Mouse (Mus musculus) forebrain, embryonic 11.5 days (tissue): Measurements from ENCODE around the gene Zdhhc23. TPM values are rescaled to one million over a fixed set of nuclear protein-coding genes. Genes with fewer than 3 reads are reported as not detected.

ENCODE experiments used
- ATAC-seq: fragments of 200-750 bp; cut with Nextera tagmentation; replicated peaks from 2 replicates; pipeline ENCODE4 v1.8.0; 2017; ENCODE audit warnings: moderate TSS enrichment; ENCODE audit not compliant: low FRiP score
- DNase-seq: peaks from one replicate; pipeline ENCODE4 v3.0.0-alpha.2; 2017; ENCODE audit warnings: low spot score
- H3K27ac ChIP-seq: fragments of 300-500 bp; sonication (generic); 2 replicates; pipeline ENCODE4 v1.5.1; 2014; ENCODE audit warnings: low read depth, low read length
- H3K27me3 ChIP-seq: fragments of 300-500 bp; sonication (generic); 2 replicates; pipeline ENCODE4 v1.6.1; 2014; ENCODE audit warnings: mild to moderate bottlenecking, low read length, mixed read lengths; ENCODE audit not compliant: control insufficient read depth, insufficient read depth
- H3K36me3 ChIP-seq: fragments of 300-500 bp; sonication (generic); 2 replicates; pipeline ENCODE4 v1.6.1; 2014; ENCODE audit warnings: mild to moderate bottlenecking, low read length, moderate library complexity, mixed read lengths; ENCODE audit not compliant: control insufficient read depth, insufficient read depth
- H3K4me1 ChIP-seq: fragments of 300-500 bp; sonication (generic); replicated peaks from 2 replicates; pipeline ENCODE4 v1.6.1; 2014; ENCODE audit warnings: low read length, mixed read lengths; ENCODE audit not compliant: control insufficient read depth, insufficient read depth
- H3K4me2 ChIP-seq: fragments of 300-500 bp; sonication (generic); 2 replicates; pipeline ENCODE4 v1.6.1; 2014; ENCODE audit warnings: low read depth, mild to moderate bottlenecking, low read length, moderate library complexity, mixed read lengths; ENCODE audit not compliant: severe bottlenecking
- H3K4me3 ChIP-seq: fragments of 300-500 bp; sonication (generic); 2 replicates; pipeline ENCODE4 v1.5.1; 2014; ENCODE audit warnings: low read depth, low read length
- H3K9ac ChIP-seq: fragments of 300-500 bp; sonication (generic); 2 replicates; pipeline ENCODE4 v1.6.1; 2014; ENCODE audit warnings: low read length
- H3K9me3 ChIP-seq: fragments of 300-500 bp; sonication (generic); 2 replicates; pipeline ENCODE4 v1.6.1; 2016; ENCODE audit warnings: low read length, mixed read lengths; ENCODE audit not compliant: control insufficient read depth
- WGBS: fragments of 180-500 bp; shearing (Covaris S2); extraction: QIAGEN DNeasy Blood & Tissue Kit; methylation state at CpG from one replicate; pipeline ENCODE4 v1.1.7; 2014; 5-methylcytosine and 5-hydroxymethylcytosine counted together
- microRNA-seq: library from miRNA; unstranded; fragments of <30 nt; microRNA quantifications from one replicate; pipeline ENCODE4, GENCODE M21; 2016; ENCODE audit not compliant: insufficient number of aligned reads
- polyA plus RNA-seq: library from polyadenylated mRNA; unstranded; fragments of >200 nt; fragmentation: Nextera tagmentation; extraction: Ambion mirVana; gene quantifications from 2 replicates; pipeline ENCODE4 v1.2.1, GENCODE M21; 2014

Zdhhc23 gene
- polyA plus RNA-seq, 1 experiment from 2014 or later, result 0.86 TPM

DNA sequence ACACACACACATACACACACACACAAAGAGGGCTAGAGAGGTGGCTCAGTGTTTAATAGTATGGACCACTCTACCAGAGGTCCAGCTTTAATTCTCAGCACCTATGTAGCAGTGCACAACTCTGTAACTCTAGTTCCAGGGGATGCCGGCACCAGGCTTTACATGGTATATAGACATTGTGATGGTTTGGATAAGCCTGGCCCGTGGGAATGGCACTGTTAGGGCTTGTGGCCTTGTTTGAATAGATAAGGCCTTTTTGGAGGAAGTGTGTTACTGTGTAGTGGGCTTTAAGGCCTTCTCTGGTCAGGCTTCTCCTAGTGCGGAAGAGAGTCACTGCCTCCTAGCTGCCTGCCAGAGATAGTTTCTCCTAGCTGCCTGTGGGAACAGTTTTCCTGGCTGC, 60.7 kb downstream of the Zdhhc23 start:
- Histone ChIP-seq H3K27ac (no peak overlapping the region), H3K4me2 (no peak overlapping the region), H3K9me3 (no peaks in the 10 kb centered on the region), H3K27me3 (no peaks in the 10 kb centered on the region), H3K9ac (no peak overlapping the region), H3K4me1 (no peaks in the 10 kb centered on the region), H3K36me3 (no peaks in the 10 kb centered on the region), H3K4me3 (no peak overlapping the region)
- ATAC-seq (no peak), DNase-seq (no peak)
- 86% methylated on average over 3 of the region's 3 CpGs for WGBS

Small RNAs within 50 kb of the gene (microRNA-seq; reads per million reads assigned to microRNA genes)
- not detected for gene Mir3470b

Other genes with a start within 250 kb of the Zdhhc23 start
- gene Drd3, start 225.8 kb downstream of the Zdhhc23 start, polyA plus RNA-seq, result 0.11 and 0.19 TPM in 2 replicates
- gene Ccdc191, start 90.0 kb downstream of the Zdhhc23 start, polyA plus RNA-seq, result 15.9 and 17.8 TPM in 2 replicates
- gene Qtrt2, start 53.0 kb downstream of the Zdhhc23 start, polyA plus RNA-seq, result 47.4 and 49.2 TPM in 2 replicates
- 3.1 and 3.5 TPM in 2 replicates for gene Gramd1c, start 83.6 kb upstream of the Zdhhc23 start, polyA plus RNA-seq
- 61.3 and 65.7 TPM in 2 replicates for gene Atp6v1a, start 159.9 kb upstream of the Zdhhc23 start, polyA plus RNA-seq
- gene Naa50, start 160.0 kb upstream of the Zdhhc23 start, polyA plus RNA-seq, result 111 and 116 TPM in 2 replicates
- gene Usf3, start 193.5 kb upstream of the Zdhhc23 start, polyA plus RNA-seq, result 5.5 and 5.8 TPM in 2 replicates